Mouse (Mus musculus) urinary bladder, adult 2 months (tissue): ENCODE data around the gene Gpx4. TPM values are rescaled to one million over a fixed set of nuclear protein-coding genes. Genes with fewer than 3 reads are reported as not detected.

Source experiments
- DNase-seq: peaks from one replicate; pipeline ENCODE4 v3.0.0; 2022; ENCODE audit warnings: low spot score
- polyA plus RNA-seq: library from polyadenylated mRNA; depleted of rRNA; stranded (reverse); fragments of >200 nt; gene quantifications from 2 replicates; pipeline ENCODE4 v1.2.3, GENCODE M21; 2012; rRNA removed

Gene Gpx4
- polyA plus RNA-seq, 1 experiment: 620 TPM

- no peak for DNase-seq
Measured at GRCm38 (mm10) chr10:80104181-80104580, 57.2 kb downstream of the Gpx4 start.

- DNase-seq: no peak
Measured at GRCm38 (mm10) chr10:80105460-80105859, 58.5 kb downstream of the Gpx4 start, which contains the start of gene Sbno2. TSS of gene Sbno2 (minus strand) at chr10:80105571.

- DNase-seq: peak; percentile 54
Measured at GRCm38 (mm10) chr10:80105926-80106325, 59.0 kb downstream of the Gpx4 start.

Other genes with a start within 250 kb of the Gpx4 start
- gene Misp, start 226.2 kb upstream of the Gpx4 start, polyA plus RNA-seq: 0.66 and 0.92 TPM in 2 replicates
- gene Ptbp1, start 192.7 kb upstream of the Gpx4 start, polyA plus RNA-seq: 140 and 166 TPM in 2 replicates
- gene Prtn3, start 172.7 kb upstream of the Gpx4 start, polyA plus RNA-seq: 0.62 and 1.0 TPM in 2 replicates
- gene Plppr3, start 172.5 kb upstream of the Gpx4 start, polyA plus RNA-seq: 1.8 TPM in 2 replicates
- gene Elane, start 160.9 kb upstream of the Gpx4 start, polyA plus RNA-seq: 0.19 TPM in 1 of 2 replicates, not detected in the other
- 564 and 1,194 TPM in 2 replicates for gene Cfd, start 156.3 kb upstream of the Gpx4 start, polyA plus RNA-seq
- gene Med16, start 138.2 kb upstream of the Gpx4 start, polyA plus RNA-seq: 31.7 and 40.9 TPM in 2 replicates
- gene Gm26602, start 136.3 kb upstream of the Gpx4 start, polyA plus RNA-seq: not detected in 2 replicates
- gene Kiss1r, start 130.2 kb upstream of the Gpx4 start, polyA plus RNA-seq: 5.5 and 5.7 TPM in 2 replicates
- gene R3hdm4, start 126.0 kb upstream of the Gpx4 start, polyA plus RNA-seq: 140 and 147 TPM in 2 replicates
- 3.8 and 4.1 TPM in 2 replicates for gene Arid3a, start 120.1 kb upstream of the Gpx4 start, polyA plus RNA-seq
- 23.5 and 25.0 TPM in 2 replicates for gene Wdr18, start 87.0 kb upstream of the Gpx4 start, polyA plus RNA-seq
- gene Grin3b, start 76.5 kb upstream of the Gpx4 start, polyA plus RNA-seq: 0.04 TPM in 1 of 2 replicates, not detected in the other
- gene Tmem259, start 62.8 kb upstream of the Gpx4 start, polyA plus RNA-seq: 135 and 159 TPM in 2 replicates
- gene Cnn2, start 58.6 kb upstream of the Gpx4 start, polyA plus RNA-seq: 173 and 185 TPM in 2 replicates
- gene Abca7, start 50.7 kb upstream of the Gpx4 start, polyA plus RNA-seq: 7.5 and 9.2 TPM in 2 replicates
- gene Arhgap45, start 30.5 kb upstream of the Gpx4 start, polyA plus RNA-seq: 18.9 and 23.0 TPM in 2 replicates
- gene Polr2e, start 7.4 kb upstream of the Gpx4 start, polyA plus RNA-seq: 141 and 178 TPM in 2 replicates
- 34.0 and 35.4 TPM in 2 replicates for gene Sbno2, start 58.4 kb downstream of the Gpx4 start, polyA plus RNA-seq
- 77.3 and 89.9 TPM in 2 replicates for gene Stk11, start 68.6 kb downstream of the Gpx4 start, polyA plus RNA-seq
- 367 and 372 TPM in 2 replicates for gene Atp5d, start 91.5 kb downstream of the Gpx4 start, polyA plus RNA-seq
- 9.2 and 12.2 TPM in 2 replicates for gene Cbarp, start 93.7 kb downstream of the Gpx4 start, polyA plus RNA-seq
- gene Midn, start 101.1 kb downstream of the Gpx4 start, polyA plus RNA-seq: 21.2 and 30.5 TPM in 2 replicates
- 249 and 276 TPM in 2 replicates for gene Cirbp, start 118.8 kb downstream of the Gpx4 start, polyA plus RNA-seq
- gene 1600002K03Rik, start 125.8 kb downstream of the Gpx4 start, polyA plus RNA-seq: 18.4 and 21.5 TPM in 2 replicates
- 3.0 and 3.3 TPM in 2 replicates for gene Efna2, start 132.3 kb downstream of the Gpx4 start, polyA plus RNA-seq
- 36.1 and 37.8 TPM in 2 replicates for gene Mum1, start 179.3 kb downstream of the Gpx4 start, polyA plus RNA-seq
- gene Ndufs7, start 202.0 kb downstream of the Gpx4 start, polyA plus RNA-seq: 294 and 337 TPM in 2 replicates
- gene Gamt, start 213.8 kb downstream of the Gpx4 start, polyA plus RNA-seq: 17.4 and 19.0 TPM in 2 replicates
- 68.2 and 82.3 TPM in 2 replicates for gene Dazap1, start 214.3 kb downstream of the Gpx4 start, polyA plus RNA-seq
- gene Rps15, start 245.3 kb downstream of the Gpx4 start, polyA plus RNA-seq: 3,215 and 3,453 TPM in 2 replicates
- gene Apc2, start 248.8 kb downstream of the Gpx4 start, polyA plus RNA-seq: 0.76 and 1.4 TPM in 2 replicates